ENCODE assay signal across 20 mouse cellular contexts in genomic region chr9:21335391-21335790, GRCm38 (mm10). TPM values are rescaled to one million over a fixed set of nuclear protein-coding genes. Genes with fewer than 3 reads are reported as not detected.
A peak's percentile ranks its signal among the peaks of the same experiment; 100 is the strongest.
DNase-seq lines count a peak whose midpoint lies in the region; ATAC-seq and TF ChIP-seq lines count a peak whose summit lies in the region.
"Had no signal": no experiment of that assay in that cellular context is flagged by ENCODE, and none has a peak within 500 bp of the region (broad histone marks: within the 10 kb centered on the region; RNA-seq: fewer than 3 reads in every experiment).

No protein-coding gene starts in this region.

- H3K4me2 ChIP-seq in heart, embryonic 15.5 days = no peak overlapping the region
- peak overlapping the region; percentile 27 for H3K4me2 ChIP-seq in myocyte (ENCODE audit: low read depth)
- H3K4me2 ChIP-seq: hindbrain, embryonic 12.5 days; limb, embryonic 15.5 days; midbrain, embryonic 12.5 days; neural tube, embryonic 13.5 days had no signal

- H3K9ac ChIP-seq in heart, embryonic 15.5 days = no peak overlapping the region
- H3K9ac ChIP-seq: hindbrain, embryonic 12.5 days; limb, embryonic 15.5 days; midbrain, embryonic 12.5 days; neural tube, embryonic 13.5 days had no signal

- H3K36me3 ChIP-seq in heart, embryonic 15.5 days = no peaks in the 10 kb centered on the region
- H3K36me3 ChIP-seq in myocyte (ENCODE audit: control insufficient read depth, insufficient read depth) = peaks cover 9% of the 10 kb centered on the region
- H3K36me3 ChIP-seq: midbrain, embryonic 12.5 days had no signal

- H3ac ChIP-seq in myocyte (ENCODE audit: control insufficient read depth, insufficient read length) = no peak overlapping the region

- peak; percentile 62 to 70 for DNase-seq in heart, adult 18-20 months
- DNase-seq in heart, adult 8-10 months (ENCODE audit: low spot score) = no peak
- peak; percentile 43 for DNase-seq in adipocyte (ENCODE audit: low spot score)
- DNase-seq in urinary bladder, postnatal 25 days (ENCODE audit: low spot score) = no peak
- no peak for DNase-seq in adrenal gland, postnatal 10 days
- DNase-seq: cerebellum, adult 18-20 months; cerebellum, postnatal 36 days; gastrocnemius, postnatal 36 days; kidney, adult 18-20 months; layer of hippocampus, postnatal 36 days; right cerebral cortex, adult 18-20 months; thymus, postnatal 25 days had no signal

- H3K4me1 ChIP-seq in heart, embryonic 15.5 days (replicated peaks) = peaks cover 40% of the 10 kb centered on the region

- H3K4me3 ChIP-seq in heart, embryonic 15.5 days = no peak overlapping the region
- H3K4me3 ChIP-seq in myocyte = no peak overlapping the region
- H3K4me3 ChIP-seq: hindbrain, embryonic 12.5 days; limb, embryonic 15.5 days; midbrain, embryonic 12.5 days; neural tube, embryonic 13.5 days had no signal

- no peak for ATAC-seq in heart, embryonic 15.5 days (replicated peaks; ENCODE audit: insufficient number of reproducible peaks, insufficient read depth, low FRiP score, low read depth)

- peak overlapping the region; percentile 45; the same call in 1 of the 2 replicates for H3K27ac ChIP-seq in heart, embryonic 15.5 days
- H3K27ac ChIP-seq: hindbrain, embryonic 12.5 days; kidney, postnatal 0 days; limb, embryonic 15.5 days; midbrain, embryonic 12.5 days; neural tube, embryonic 13.5 days had no signal

- WGBS in heart, embryonic 15.5 days = 51% methylated on average over 4 of the region's 4 CpGs

- TF ChIP-seq POLR2A in myocyte (IDR thresholded peaks at IDR 0.05; ENCODE audit: insufficient read length, low read depth) = peak; percentile 16

- H3K79me2 ChIP-seq in myocyte (ENCODE audit: control insufficient read depth, insufficient read depth) = peaks cover 43% of the 10 kb centered on the region

- no peaks in the 10 kb centered on the region for H3K27me3 ChIP-seq in heart, embryonic 15.5 days
- no peaks in the 10 kb centered on the region for H3K27me3 ChIP-seq in myocyte (ENCODE audit: control insufficient read depth, insufficient read depth, insufficient read length)
- H3K27me3 ChIP-seq: hindbrain, embryonic 12.5 days; limb, embryonic 15.5 days; midbrain, embryonic 12.5 days; neural tube, embryonic 13.5 days had no signal

- H3K9me3 ChIP-seq in heart, embryonic 15.5 days (replicated peaks) = no peaks in the 10 kb centered on the region
- H3K9me3 ChIP-seq: G1E; hindbrain, embryonic 12.5 days; limb, embryonic 15.5 days; midbrain, embryonic 12.5 days; neural tube, embryonic 13.5 days had no signal

TF ChIP-seq in myocyte, 11 proteins besides CTCF, POLR2A, EP300 and RAD21:
- TF ChIP-seq MYOD1 (IDR thresholded peaks at IDR 0.05; ENCODE audit: control insufficient read depth in 1 of 3, insufficient read length in 2 of 3, low read depth in 2 of 3) (peak in 2 of 3 experiments; percentile 16 to 57), TCF12 (IDR thresholded peaks at IDR 0.05; ENCODE audit: insufficient read depth, poor library complexity, severe bottlenecking) (no peak), REST (IDR thresholded peaks at IDR 0.05; ENCODE audit: insufficient read depth, insufficient read length) (no peak), E2F4 (IDR thresholded peaks at IDR 0.05; ENCODE audit: insufficient read depth) (no peak), USF1 (IDR thresholded peaks at IDR 0.05; ENCODE audit: low read depth) (no peak), TCF3 (IDR thresholded peaks at IDR 0.05; ENCODE audit: insufficient read length, low read depth) (no peak), MYOG (IDR thresholded peaks at IDR 0.05; ENCODE audit: control insufficient read depth in 1 of 3, insufficient read depth in 1 of 3, insufficient read length in 2 of 3, low read depth in 2 of 3) (peak in 2 of 3 experiments; percentile 55), CEBPB (IDR thresholded peaks at IDR 0.05; ENCODE audit: insufficient read depth, poor library complexity, severe bottlenecking) (no peak), SRF (IDR thresholded peaks at IDR 0.05; ENCODE audit: control insufficient read depth, insufficient read length, low read depth) (no peak), POLR2AphosphoS2 (IDR thresholded peaks at IDR 0.05; ENCODE audit: insufficient read length, low read depth) (no peak), MAX (IDR thresholded peaks at IDR 0.05; ENCODE audit: low read depth) (no peak)

RNA-seq across cellular contexts. Expression of gene Slc44a2, which starts 14.9 kb away (rescaled TPM):
- total RNA-seq in heart, adult 18-20 months (2021) = 10 to 100 TPM; 74.0 to 81.4 TPM
- total RNA-seq in heart, adult 8-10 months (2022) = 100 to 1,000 TPM in 1 of 4 experiments, 10 to 100 TPM in 3; 90.2 to 124 (median 94.3) TPM
- polyA plus RNA-seq in heart, embryonic 15.5 days (2015; fragmentation: Nextera tagmentation; extraction: Ambion mirVana) = 56.8 and 81.4 TPM in 2 replicates
- polyA plus RNA-seq in myocyte (2012; fragmentation: generic; extraction: Trizol) = 173 TPM
- total RNA-seq in adrenal gland, postnatal 10 days (2021) = 10 to 100 TPM; 48.3 to 63.4 TPM

RNA-seq across cellular contexts. Expression of gene Ap1m2, which starts 23.3 kb away (rescaled TPM):
- not detected for total RNA-seq in heart, adult 18-20 months (2021)
- not detected for total RNA-seq in heart, adult 8-10 months (2022)
- 1.8 and 6.9 TPM in 2 replicates for polyA plus RNA-seq in heart, embryonic 15.5 days (2015; fragmentation: Nextera tagmentation; extraction: Ambion mirVana)
- polyA plus RNA-seq in myocyte (2012; fragmentation: generic; extraction: Trizol) = not detected
- under 1 TPM in 1 of 2 experiments, not detected in 1; 0.15 TPM for total RNA-seq in adrenal gland, postnatal 10 days (2021)
- total RNA-seq: gastrocnemius, postnatal 36 days had no signal
- polyA plus RNA-seq: G1E had no signal

RNA-seq across cellular contexts. Expression of gene Ilf3, which starts 32.3 kb away (rescaled TPM):
- total RNA-seq in heart, adult 18-20 months (2021) = 10 to 100 TPM; 25.2 to 28.5 TPM
- total RNA-seq in heart, adult 8-10 months (2022) = 10 to 100 TPM; 28.2 to 31.4 (median 29.8) TPM
- 88.1 and 118 TPM in 2 replicates for polyA plus RNA-seq in heart, embryonic 15.5 days (2015; fragmentation: Nextera tagmentation; extraction: Ambion mirVana)
- 56.6 TPM for polyA plus RNA-seq in myocyte (2012; fragmentation: generic; extraction: Trizol)
- 10 to 100 TPM; 54.4 to 67.4 TPM for total RNA-seq in adrenal gland, postnatal 10 days (2021)

RNA-seq across cellular contexts. Expression of gene Cdkn2d, which starts 44.2 kb away (rescaled TPM):
- total RNA-seq in heart, adult 18-20 months (2021) = 10 to 100 TPM; 14.3 to 15.9 TPM
- 10 to 100 TPM; 15.1 to 17.7 (median 16.7) TPM for total RNA-seq in heart, adult 8-10 months (2022)
- polyA plus RNA-seq in heart, embryonic 15.5 days (2015; fragmentation: Nextera tagmentation; extraction: Ambion mirVana) = 88.6 and 96.4 TPM in 2 replicates
- polyA plus RNA-seq in myocyte (2012; fragmentation: generic; extraction: Trizol) = 53.2 TPM
- total RNA-seq in adrenal gland, postnatal 10 days (2021) = 10 to 100 TPM; 16.8 to 23.8 TPM

RNA-seq across cellular contexts. Expression of gene Kri1, which starts 47.6 kb away (rescaled TPM):
- total RNA-seq in heart, adult 18-20 months (2021) = 10 to 100 TPM; 10.6 to 17.2 TPM
- 10 to 100 TPM; 16.2 to 18.3 (median 17.3) TPM for total RNA-seq in heart, adult 8-10 months (2022)
- 10.4 and 12.5 TPM in 2 replicates for polyA plus RNA-seq in heart, embryonic 15.5 days (2015; fragmentation: Nextera tagmentation; extraction: Ambion mirVana)
- 31.4 TPM for polyA plus RNA-seq in myocyte (2012; fragmentation: generic; extraction: Trizol)
- 10 to 100 TPM; 28.8 to 38.4 TPM for total RNA-seq in adrenal gland, postnatal 10 days (2021)

Comparison
In these comparisons a context has a peak if more than half of its experiments do, and no peak if none do; other contexts are left out.
1. DNase-seq: peak in heart, adult 18-20 months (2 of 2) and adipocyte (single experiment); none in heart, adult 8-10 months (single experiment), urinary bladder, postnatal 25 days (single experiment) and adrenal gland, postnatal 10 days (single experiment).